Mouse (Mus musculus) gastrocnemius, postnatal 25 days (tissue): ENCODE data around the gene Mns1. TPM values are rescaled to one million over a fixed set of nuclear protein-coding genes. Genes with fewer than 3 reads are reported as not detected.
"Not testable (repeated sequence)": the region's sequence is repeated elsewhere in the genome, so short reads cannot be mapped to it uniquely, and the experiment has no call there.

Source experiments
- DNase-seq: peaks from one replicate; pipeline ENCODE4 v3.0.0; 2022
- long read RNA-seq, 2 experiments: library from polyadenylated mRNA; stranded (forward); transcript quantifications; one replicate each; pipeline ENCODE4 v2.0.0; 2021
- total RNA-seq, 2 experiments: library from RNA; stranded (reverse); gene quantifications; 1 replicate in 1 of 2; 2 replicates in 1 of 2; pipeline ENCODE4 v1.2.3; 2021

The Mns1 gene
- total RNA-seq = under 1 TPM; 0.10 to 0.21 TPM
- long read RNA-seq, experiment 1 = 0 reads
- long read RNA-seq, experiment 2, partial matches to known transcripts = 1 of 1 reads
- long read RNA-seq, experiment 2, other reads (novel, unspliced or antisense) = 0 of 1 reads

DNA sequence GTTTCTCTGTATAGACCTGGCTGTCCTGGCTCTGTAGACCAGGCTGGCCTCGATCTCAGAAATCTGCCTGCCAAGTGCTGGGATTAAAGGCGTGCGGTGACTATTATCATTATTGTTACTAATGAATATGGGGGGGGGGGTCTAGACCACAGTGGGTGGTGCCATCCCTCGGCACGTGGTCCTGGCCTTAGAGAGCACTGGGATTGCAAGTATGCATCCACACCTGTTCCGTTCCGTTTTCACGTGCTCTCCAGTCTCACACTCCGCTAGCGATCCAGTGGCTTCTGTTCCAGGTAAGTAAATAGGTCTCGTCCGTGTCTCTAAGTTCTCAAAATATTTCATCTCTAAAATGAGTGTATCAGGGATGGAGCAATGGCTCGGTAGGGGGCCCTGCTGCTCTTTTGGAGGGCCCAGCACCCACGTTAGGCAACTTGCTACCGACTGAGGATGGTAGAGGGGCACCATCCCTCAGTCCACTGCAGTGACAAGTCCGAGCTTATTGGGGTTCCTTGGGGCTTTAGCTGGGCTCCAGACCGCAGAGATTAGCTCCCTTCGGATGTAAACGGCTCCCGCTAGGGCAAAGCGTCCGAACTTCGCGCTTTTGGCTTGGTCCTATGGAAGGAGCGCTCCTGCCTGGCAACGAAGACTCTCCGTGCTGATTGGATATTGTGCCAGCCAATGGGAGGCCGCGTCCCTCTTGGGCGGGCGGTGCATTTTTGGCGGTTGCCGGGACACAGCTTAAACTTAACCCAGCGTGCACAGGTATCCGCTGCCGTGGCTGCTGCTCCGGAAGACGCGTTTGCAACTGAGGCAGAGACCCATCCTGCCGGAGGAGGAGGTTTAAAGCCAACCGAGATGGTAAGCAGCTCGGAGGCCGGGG, at the start of gene Mns1:
Mns1 (plus strand) TSS at position 190 of the 880 bp plus-strand sequence.
- DNase-seq = peak; percentile 92

DNA sequence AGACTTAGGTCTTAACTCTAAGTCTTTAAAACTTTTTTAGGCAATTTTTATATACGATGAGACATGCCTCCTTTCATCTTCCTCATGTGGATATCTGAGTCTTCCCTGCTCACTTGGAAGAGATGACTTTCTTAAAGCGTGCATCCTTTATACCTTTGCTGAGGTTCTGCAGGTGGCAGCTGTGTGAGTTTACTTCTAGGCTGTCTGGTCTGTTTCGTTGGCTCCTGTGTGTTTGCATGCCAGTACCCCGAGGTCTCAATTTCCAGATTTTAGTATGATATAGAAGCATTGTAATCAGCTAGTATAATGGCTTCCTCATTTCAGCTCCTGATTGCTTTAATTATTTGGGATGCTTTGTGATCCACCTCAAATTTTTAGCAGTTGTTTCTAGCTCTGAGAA, 48.9 kb upstream of the Mns1 start:
- no peak for DNase-seq

DNA sequence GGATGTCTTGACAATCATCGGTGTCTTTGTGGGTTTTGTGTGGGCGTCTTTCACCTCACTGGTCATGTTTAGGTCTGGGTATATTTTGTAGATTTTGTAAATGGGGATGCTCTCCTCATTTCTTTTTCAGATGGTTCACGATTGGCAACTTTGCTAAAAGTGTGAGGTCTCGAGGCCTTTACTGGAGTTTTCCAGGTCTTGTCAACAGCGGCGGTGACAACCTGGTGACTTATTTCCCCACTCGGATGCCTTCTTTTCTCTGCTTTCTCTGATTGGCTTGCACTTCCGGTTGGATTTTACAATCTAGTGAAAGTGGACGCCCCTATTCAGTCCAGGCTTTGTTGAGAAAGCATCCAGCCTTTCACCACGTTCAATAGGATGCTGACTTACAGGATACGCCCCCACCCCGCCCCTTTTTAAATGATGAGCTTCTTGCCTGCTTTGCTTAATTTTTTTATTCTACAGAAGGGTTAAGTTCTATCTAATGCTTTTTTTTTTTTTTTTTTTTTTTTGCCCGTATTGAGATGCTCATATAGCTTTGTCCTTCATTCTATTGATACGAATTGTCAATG, 48.3 kb upstream of the Mns1 start:
- DNase-seq = no peak

DNA sequence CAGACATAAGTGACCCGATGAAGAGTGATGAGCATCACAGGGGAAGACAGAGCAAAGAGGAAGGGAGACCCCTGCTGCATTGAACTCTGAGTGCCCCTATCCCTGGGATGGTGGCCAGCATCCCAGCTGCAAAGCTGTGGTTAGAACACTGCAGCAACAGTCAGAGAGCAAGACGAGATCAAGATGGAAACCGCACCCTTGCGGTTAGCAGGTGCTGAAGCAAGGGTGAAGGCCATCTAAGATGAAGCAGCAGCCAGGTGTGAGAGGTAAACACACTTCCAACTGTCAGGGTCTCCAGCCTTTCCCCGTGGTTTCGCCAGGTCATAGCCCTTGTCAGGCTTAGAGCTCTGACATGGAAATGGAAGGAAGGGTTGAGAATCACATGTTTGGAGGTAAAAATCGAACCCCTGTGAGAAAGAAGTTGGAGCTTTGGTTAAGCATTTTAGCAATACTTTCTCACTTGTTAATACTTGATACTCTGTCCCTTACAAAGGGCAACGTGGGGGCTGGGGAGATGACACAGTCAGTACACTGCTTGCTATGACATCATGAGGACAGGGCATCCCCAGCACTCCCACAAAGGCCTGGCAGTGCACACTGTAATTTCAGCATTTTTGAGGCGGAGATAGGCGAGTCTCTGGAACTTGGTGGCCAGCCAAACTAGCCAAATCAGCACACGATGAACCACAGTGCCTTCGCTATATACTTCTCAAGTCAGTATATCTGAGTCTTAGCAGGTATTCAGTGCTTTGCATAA, 47.3 kb upstream of the Mns1 start:
- peak; percentile 22 for DNase-seq

DNA sequence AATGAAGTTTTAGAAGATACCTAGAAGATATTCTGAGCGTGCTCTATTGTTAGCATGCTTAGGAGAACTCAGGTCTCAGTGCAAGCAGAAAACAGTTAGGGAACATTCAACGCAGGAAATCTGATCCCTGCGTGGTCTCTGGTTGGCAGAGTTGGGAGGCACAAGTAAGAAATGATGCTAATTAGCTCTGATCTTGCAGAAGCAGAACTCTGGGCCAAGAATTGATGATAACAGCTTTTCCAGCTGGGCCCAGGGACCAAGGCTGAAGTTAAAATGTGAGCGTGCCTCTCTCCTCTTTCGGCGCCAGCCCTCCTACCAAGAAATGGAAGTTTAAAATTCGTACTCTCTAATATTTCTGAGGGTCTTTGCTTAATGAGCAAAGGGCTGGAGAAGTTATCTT, 45.1 kb upstream of the Mns1 start:
- no peak for DNase-seq

DNA sequence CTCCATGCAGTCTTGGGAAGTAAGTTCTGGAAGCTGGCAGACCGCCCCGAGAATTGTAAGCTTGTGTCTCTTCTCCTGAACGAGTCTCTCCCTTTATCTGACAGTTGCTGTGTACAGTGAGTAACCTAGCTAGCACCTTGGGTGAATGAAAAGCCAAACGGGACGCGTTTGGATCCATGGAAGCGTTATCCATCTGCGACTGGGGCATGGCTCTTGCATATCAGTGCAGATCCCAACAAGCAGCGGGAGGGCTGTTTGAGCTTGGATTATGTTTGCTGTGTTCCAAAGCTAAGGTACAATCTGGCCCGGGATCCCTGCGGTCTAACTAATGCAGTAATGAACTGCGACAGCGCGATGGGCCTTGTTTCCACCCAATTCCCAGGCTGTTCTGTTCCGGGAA, 44.6 kb upstream of the Mns1 start:
- no peak for DNase-seq

DNA sequence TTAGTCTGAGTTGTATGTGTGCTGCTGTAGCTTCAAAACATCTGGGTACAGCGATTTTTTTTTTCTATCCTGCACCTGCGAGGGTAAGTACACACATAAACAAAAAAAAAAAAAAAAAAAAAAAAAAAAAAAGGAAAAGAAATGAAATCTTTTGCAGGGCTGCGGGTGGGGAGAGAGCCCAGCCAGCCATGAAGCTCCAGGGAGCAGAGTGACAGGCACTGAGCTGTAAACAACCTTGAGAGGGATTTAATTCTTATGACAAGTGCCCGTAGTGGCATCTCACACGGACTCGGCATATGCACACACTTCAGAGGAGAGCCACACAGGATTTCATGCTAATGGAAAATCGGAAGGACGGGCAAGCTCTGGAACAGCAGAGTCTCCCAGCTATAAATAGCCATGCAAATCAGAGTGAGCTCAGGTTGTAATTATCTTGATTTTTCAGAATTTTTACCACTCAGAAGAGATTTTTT, 43.9 kb upstream of the Mns1 start:
- no peak for DNase-seq

DNA sequence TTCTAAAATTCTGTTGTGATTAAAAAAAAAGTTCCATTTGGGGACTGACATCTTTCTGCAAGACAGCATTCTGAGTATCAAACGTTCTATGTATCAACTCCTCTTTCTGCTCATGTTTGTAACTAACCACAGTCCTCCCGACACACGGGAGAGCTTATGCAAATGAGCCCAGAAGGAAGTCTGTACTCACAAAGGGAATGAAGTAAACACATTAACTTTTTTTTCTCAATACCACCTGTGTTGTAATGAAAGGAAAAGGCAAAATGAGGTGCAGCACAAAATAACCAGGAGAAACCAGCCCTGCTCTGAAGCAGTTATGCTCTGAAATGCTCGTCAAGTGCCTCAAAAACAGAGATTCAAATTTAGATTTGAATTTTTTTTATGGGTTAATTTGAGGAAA, 37.7 kb upstream of the Mns1 start:
- DNase-seq = no peak

DNA sequence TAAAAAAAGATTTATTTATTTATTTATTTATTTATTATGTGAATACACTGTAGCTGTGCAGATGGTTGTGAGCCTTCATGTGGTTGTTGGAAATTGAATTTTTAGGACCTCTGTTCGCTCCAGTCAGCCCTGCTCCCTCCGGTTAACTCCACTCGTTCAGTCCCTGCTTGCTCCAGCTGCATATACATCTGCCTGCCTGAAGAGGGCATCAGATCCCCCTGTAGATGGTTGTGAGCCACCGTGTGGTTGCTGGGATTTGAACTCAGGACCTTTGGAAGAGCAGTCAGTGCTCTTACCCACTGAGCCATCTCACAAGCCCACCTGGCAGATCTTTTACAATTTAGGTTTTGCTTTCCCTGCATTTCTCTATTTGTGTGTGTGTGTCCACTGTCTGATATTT, 36.0 kb upstream of the Mns1 start:
- DNase-seq = not testable (repeated sequence)

DNA sequence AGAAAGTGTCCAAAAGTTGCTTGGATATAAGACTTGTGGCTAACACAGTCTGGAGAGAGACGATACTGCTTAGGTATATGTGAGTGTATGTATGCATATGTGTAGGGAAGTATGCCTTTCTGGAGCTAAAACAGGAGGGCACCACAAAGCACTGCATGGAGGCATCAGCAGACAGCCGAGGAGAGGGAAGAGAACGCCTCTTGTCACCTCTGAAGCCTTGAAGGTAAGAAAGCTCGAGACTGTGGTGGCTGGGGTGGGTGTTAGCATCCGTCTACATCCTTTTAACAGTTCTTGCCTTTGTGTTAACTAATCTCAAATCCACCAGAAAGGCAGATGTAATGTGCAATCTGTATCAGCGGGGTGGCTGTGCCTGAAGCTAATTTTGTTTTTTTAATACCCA, 34.4 kb upstream of the Mns1 start:
- no peak for DNase-seq

DNA sequence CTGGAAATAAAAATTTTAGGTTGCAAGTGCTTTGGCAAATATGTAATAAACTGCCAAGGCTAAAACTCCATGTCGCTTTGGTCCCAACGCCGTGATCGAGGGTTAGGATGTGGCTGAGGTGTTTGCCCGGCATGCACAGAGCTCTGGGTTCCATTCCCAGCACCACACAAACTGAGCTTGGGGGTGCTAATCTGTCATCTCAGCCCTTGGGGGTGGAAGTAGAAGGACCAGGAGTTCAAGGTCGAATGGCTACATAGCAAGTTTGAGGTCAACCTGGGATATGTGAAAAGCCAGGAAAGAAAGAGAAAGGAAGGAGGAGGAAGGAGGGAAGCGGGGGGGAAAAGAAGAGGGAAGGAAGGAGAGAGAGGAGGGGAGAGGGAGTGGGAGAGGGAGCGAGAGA, 33.4 kb upstream of the Mns1 start:
- no peak for DNase-seq

DNA sequence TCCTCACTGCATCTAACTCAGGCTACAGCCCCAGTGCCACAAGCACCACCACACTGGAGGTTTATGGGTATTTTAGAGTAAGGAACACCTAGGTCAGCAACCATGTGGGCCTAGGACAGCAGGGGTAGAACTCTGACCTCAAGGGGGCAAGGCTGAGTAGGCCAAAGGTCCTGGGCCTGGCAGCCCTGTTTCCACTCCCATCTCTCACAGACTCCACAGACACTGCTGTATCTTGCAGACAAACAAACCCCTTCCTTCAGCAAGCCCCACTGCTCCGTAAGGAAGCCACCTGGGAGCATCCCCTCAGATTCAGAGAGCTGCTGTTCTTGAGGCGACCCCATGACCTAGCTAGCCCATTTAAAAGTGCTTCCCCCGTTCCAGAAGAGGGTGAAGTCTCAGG, 32.9 kb upstream of the Mns1 start:
- no peak for DNase-seq

DNA sequence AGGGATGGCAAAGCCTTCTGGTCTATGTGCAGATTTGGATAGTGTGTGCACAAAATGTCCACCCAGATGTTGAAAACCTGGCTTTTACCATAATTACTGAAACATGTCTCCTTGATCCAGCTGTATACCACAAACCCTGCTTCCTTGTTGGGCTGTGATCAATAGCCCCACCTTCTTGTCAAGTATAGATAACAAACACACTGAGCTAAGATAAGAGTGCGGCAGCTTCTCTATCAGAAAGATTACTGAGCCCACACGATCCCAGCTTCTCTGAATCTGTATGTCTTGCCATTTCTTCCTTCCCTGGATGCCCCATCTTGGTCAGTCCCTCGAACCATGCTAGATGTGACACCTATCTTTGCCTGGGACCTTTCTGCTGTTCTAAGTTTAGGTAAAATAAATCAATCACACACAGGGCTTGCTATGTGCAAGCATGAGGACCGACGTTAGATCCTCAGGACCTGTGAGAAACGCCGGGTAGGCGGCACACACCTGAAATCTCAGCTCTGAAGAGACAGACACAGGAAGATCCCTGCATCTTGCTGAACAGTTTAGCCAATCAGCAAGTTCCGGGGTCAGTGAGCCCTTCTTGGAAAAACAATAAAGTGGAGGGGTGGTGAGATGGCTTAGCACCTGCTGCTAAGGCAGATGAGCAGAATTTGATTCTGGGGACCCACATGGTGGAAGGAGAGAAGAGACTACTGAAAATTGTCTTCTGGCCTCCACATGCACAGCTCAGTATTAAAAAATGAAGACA, 31.8 kb upstream of the Mns1 start:
- no peak for DNase-seq

DNA sequence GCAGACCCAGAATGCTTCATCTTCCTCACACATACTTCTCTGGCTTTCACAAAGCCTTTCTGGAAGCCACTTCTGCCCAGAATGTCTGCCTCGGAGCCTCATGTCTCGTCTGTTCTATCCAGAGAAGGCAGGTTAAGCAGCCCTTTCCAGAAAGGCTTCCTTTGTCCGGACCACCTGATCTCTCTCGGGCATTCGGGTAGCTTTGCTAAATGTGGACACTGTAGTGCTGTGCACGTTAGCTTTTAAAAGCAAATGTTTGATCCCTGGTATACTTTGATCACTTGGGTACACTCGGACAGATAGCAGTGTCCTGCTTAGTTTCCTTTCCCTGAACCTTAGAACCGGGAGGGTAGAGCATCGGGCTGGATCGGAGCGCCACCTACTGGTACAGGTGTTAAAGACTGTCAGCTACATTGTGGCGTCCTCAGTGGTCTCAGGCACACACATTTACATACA, 29.7 kb upstream of the Mns1 start:
- peak; percentile 35 for DNase-seq

DNA sequence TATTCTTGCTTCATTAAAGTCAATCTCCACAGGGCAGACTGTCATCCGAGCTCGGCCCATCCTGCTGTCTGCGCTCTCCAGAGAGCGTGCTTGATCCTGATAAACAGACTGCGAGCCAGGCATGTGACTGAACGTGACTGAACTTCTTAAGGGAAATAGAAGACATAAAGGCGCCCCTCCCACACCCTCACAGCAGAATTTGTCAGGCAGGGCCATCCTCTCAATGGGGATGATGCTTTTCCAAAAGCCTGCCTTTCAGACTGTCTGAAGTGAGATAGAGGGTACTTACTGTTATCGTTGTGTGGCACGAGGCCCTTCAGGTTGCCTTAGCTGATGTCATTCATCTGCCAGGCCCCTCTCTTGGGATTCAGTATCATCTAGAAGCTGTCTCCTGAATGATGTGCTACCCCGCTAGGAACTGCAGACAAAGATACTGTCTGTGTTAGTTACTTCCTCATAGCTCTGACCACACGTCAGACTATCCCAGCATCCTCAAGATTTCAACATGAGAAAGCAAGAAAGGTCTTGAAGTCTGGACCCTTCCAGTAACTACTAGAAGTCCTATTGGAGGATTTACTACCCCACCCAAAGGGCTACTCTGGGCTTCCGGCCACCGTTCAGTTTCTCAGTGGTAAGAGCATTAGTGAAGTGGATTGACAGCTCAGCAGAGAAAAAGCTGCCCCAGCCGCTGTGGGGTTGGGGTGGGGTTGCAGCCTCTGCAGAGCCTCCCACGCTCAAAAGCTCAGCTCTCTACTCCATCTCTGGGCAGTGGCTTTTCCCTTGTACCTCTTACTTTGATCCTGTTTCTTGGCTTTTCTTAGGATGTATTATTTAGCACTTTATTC, 28.2 kb upstream of the Mns1 start:
- DNase-seq = no peak

DNA sequence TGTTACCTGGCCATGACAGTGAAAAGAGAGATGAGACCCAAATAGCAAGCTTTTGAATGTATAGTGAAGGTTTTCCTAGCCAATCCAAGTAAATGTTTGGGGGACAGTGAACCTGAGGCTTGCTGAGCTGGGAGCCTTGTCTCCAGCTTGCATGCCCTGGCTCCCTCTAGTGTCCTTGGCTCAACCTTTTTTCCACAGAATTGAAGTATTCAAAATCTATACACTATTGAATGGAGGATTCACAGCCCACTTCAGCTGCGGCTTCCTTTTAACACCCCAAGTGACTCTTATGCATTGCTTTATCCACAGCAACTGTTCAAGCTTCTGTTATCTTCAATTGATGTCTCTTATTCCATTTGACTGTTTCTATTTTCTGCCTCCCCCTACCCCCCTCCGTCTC, 26.1 kb upstream of the Mns1 start:
- no peak for DNase-seq

DNA sequence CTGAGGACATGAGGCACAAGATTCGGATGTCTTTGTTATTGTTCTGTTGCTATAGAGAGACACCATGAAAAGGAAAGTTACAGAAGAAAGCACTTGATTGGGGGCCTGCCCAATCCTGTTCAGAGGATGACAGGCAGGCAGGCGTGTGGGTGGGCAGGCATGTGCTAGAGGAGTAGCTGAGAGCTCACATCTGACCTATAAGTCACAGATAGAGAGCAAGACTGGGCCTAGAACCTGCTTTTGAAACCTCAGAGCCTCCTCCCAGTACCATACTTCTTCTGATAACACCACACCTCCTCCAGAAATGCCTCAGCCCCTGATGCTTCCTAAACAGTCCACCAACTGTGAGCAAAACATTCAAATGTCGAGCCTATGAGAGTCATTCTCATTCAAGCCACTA, 19.4 kb upstream of the Mns1 start:
- DNase-seq = no peak

DNA sequence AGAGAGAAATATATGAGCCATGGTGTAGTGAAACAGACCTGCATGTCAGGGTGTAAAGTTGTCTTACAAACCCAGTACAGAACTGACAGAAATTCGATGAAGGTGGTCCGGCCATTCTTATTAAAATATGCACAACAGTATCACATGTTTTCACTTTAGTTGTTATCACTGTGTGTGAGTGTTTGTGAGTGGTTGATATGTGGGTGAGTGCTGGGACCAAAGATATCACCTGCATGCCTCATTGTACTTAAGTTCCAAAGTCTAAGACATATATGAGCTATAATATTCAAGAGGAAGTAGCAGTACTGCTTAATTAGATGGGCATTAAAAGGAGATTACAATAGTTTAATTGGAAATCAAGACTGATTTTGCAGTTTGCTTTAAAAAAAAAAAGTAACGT, 17.3 kb upstream of the Mns1 start:
- no peak for DNase-seq

DNA sequence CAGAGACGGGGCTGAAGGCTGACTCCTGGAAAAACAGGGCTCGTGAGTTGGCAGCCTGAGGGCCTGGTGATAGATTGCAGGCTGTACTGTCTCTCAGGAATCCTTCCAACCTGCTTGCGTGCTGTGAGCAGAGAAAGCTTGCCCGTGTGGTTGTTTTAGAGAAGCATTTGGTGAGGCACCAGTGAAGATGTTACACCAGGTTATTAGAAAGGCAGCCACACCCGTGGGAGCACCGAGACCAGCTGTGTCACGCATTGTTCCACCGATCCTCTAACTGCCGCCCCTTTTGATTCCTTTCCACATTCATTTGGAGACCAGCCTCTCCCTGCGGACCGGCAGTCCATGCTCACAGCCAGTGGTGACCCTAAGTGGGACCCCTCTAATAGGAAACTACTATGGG, 15.5 kb upstream of the Mns1 start:
- no peak for DNase-seq

DNA sequence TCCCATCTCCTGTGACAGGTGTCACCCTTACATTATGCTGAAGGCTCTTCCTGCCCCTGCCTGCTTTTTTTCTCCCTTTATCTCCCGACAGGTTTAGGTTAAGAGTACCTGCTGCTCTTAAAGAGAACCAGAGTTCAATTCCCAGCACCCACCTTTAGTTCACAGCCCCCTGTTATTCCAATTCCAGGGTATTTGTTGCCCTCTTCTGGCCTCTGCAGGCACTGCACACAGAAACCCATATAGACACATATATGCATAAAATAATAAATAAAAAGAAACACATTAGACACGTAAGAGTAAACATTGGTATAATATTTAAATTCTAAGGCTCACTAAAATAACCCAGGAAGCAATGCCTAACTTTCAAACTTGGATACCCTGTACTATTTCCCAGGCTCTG, 15.1 kb upstream of the Mns1 start:
- DNase-seq = no peak

DNA sequence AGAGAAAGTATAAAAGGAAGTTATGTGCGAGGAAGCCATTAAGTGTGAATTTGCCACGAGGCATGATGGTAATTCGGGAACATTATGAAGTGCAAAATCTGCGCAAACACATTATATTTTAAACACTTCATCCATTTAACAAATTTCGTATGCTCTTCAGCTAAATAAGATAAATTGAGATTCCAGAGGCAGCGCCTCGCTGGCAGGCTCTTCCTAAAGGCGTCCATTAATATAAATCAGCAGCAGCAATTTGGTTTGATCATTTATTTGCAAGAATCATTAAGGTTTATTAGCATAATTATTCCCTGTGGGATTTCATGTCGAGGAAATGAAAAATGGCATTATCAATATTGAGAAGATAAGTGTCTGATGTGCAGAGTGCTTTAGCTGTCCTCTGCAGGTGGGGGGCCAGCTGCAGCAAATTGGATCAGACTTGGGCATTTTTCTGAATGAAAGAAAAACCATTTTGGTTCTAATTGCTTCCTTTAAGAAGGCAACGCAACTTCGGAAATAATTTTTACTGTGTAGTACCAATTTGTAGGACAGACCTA, 12.4 kb upstream of the Mns1 start:
- no peak for DNase-seq
